Mouse (Mus musculus): ENCODE measurements around the gene Ssh1.

DNA sequence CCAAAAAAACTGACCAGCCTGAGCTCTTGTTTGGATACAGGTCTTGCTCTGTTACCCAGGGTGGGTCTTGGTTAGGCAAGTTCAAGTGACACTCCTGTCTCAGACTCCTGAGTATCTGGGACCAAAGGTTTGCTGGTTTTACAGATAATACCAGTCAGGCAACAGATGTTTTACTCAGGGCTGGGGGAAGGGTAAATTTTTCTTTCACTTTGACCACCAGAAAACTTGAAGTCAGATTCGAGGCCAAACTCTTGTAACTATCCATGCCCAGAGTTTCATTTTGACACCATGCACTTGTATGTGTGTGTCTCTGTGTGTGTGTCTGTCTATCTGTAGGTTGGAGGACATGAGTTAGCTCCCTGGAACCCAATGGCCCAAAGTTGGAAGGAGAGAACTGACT is 13.2 kb downstream of the Ssh1 start:
- TF ChIP-seq CTCF (IDR thresholded peaks at IDR 0.05; ENCODE audit: control insufficient read depth, insufficient read depth, insufficient read length), result no peak
- TF ChIP-seq MYOD1 (IDR thresholded peaks at IDR 0.05; ENCODE audit: control insufficient read depth, insufficient read length, low read depth), result no peak
- no peak for TF ChIP-seq MAX (IDR thresholded peaks at IDR 0.05)
- TF ChIP-seq CEBPB (IDR thresholded peaks at IDR 0.05; ENCODE audit: low read depth), result no peak

All from C2C12 (cell line).